Mouse (Mus musculus) urinary bladder, postnatal 14 days (tissue): ENCODE data around the gene Maats1.
A peak's percentile ranks its signal among the peaks of the same experiment; 100 is the strongest.

Source experiments
- DNase-seq: peaks from one replicate; pipeline ENCODE4 v3.0.0; 2021; ENCODE audit warnings: low spot score

Maats1 gene

DNA sequence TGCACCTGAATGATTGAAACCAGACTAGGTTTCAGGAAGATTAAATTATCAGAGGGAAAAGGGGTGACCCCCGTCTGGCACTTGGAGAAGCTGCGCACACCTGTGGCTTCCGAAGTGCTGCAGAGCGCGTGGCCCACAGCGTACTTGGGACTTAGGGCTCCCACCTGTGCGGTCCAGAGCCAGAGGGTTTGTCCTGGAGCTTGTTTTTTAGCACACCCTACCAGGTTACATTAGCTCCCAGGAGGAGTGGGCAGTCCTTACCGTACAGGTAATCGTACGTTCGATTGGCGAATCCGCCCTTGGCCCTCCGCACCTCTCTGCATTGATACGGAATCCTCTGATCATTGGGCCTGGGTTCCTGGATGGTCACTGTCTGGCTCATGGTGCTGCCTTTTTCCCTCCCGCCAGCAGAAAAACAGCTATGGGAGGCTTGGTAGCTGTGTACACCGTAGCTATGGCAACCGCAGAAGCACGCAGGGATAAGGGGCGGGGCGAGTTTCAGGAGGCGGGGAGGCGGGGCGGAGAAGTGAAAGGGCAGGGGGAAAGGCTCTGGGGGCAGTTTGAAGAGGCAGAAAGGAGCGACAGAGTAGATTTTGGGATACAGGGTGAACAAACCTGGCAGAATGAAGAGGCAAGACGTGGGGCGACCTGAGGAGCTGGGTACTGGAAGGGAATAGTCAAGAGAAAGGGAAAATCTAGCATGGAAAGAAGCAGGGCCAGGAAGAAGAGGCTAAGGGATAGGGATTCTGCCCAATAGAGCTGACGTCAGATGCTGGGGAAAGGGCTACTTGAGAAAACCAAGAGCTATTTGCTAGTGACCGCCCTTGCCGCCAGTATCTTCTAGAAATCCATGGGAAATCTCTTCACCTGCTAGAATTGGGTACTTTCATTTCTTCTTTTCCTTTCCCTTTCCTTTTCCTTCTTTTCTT is at the start of gene Maats1:
Maats1 (minus strand) TSS at position 748 of the 929 bp plus-strand sequence.
- DNase-seq, result peak; percentile 81

DNA sequence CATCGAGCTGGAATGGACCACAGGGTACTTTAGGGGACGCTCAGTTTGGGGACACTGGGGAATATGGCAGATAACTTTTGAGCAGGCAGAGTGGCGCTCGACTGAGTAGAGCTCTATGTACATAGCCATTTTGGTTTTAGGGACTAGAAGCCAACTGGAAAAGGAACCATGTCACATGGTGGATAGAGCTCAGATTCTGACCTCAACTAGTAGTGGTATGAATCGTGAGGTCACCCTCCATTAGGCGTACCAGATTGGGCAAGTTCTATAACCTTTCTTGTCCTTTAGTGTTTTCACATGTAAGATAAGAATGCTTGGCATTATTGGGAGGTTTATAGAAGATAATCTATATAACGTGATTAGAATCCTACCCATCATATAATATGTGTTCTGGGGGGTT is 48.4 kb upstream of the Maats1 start:
- no peak for DNase-seq

DNA sequence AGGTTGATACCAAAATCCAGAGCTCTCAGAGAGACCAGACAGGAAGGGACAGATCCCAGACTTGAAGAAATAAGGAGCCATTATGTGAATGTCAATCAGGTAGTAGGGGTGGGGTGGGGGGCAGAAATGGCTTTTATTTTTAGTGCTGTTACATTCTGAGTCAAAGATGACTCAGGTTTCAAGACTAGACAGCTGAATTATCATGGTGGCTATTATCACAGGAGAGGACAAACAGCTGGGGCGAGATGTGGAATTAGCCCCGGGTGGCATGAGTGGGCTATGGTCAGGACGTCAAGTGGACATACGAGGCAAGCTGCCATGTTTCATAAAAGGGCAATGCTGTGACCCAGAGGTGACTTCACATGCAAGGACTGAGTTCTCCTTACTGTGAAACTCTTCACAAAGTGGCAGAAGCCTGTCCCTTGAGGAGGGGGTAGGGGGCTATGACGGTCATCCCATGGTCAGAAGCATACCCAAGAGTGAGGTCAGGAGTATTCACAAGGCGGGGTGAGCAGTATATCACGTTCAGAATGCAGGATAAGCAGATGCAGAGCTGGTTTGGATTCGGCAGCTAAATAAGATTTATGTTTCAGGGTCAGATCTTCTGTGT is 47.4 kb upstream of the Maats1 start:
- no peak for DNase-seq

DNA sequence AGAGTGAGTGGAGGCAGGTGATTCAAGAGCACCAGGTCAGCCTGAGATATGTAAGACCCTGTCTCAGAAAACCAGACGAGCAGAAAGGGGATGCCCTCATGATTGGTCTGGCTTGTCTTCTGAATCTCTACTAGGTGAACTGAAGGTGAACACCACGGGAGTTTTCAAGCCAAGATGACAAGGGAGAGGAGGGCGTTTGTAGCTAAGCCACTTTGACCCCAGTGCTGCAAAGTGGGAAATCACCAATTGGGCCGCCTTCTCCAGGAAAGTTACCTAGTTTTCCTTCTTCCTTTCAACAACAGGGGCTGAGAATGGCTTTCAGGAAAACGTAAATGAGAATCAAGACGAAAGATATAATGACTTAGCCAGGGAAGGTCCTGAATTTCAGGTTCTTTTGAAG is 46.8 kb upstream of the Maats1 start:
- no peak for DNase-seq

DNA sequence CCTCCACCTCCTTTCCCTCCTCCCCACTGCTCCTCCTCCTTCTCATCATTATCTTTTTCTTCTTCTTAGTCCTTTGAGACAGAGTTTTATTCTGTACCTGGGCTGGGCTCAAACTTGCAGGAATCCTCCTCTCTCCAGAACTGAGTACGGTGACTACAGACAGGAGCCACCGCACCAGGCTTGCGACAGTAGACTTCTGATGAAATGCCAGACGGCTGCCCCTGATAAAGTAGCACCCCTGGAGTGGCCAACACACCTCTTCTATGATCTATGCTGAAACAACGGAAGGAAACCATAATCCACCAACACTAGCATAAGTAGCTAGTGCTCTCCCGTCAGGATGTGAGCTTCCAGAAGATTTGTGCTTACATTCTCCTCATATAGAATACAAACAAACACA is 45.4 kb upstream of the Maats1 start:
- no peak for DNase-seq

DNA sequence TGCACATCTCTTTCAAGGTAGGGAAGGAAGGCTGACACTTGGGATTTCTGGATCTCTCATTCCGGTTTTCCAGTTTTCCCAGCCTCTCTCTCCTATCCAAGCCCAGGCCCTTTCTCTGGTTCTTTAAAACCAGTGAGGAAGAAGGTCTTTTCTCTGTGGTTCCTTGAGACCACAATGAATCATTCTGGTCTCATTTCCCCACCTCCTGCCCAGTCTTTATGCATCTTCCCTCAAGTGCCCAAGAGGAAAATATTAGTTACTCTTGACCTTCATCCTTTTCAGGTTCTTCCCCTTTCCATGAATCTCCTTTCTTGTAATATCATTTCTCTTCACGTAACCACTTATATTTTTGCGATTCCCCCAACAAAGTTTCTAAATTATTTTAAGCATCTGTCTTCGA is 43.8 kb upstream of the Maats1 start:
- no peak for DNase-seq

DNA sequence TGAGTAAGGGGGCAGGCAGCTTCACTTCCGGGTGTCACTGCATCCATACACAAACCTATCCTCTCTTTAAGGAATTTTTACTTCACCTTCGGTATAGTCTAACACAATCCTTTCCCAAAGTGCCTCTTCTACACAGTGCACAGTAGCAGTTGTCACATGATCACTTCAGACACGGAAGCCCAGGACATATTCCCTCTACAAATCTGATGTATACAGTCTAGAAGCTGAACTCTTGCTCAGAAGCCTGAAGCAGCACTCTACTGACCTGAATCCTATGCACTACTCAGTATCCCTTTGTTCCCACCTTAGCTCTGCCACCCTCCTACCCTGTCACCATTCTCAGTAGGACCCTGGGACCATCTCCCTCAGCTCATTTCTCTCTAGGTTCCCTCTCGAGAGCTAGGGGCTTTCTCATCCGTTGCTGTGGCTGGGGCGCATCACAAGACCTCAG is 43.3 kb upstream of the Maats1 start:
- DNase-seq, result no peak

DNA sequence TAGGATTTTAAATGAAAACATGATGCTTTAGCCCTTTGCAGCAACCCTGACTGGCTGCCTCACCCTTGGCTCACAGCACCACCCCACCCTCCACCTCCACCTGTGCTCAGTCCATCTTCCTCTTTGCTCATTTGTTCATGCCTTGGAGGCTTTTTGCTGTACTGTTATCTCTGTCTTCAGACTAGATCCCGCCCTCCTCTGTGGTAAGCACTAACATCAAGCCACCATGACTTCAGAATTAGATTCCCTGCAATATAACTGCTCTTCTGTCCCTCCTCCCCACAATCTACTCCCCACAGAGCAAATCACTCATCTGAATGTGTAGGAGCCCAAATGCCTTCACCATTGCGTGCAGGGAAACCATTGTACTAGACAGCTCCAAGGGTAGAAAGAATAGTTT is 41.7 kb upstream of the Maats1 start:
- no peak for DNase-seq

DNA sequence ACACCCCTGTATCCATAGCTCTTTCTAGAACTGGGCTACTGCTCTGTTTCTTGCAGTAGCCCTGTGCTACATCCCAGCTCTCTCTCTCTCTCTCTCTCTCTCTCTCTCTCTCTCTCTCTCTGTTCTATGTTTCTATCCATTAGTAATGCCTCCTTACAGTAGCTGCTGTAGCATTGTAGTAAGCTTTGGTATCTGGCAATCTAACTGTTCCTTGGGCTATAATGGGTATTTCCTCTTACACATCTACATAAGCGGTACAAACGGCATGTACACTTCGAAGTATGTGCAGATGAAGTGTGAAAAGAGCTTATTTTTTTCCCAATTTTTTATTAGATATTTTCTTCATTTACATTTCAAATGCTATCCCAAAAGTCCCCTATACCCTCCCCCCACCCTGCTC is 38.0 kb upstream of the Maats1 start:
- no peak for DNase-seq

DNA sequence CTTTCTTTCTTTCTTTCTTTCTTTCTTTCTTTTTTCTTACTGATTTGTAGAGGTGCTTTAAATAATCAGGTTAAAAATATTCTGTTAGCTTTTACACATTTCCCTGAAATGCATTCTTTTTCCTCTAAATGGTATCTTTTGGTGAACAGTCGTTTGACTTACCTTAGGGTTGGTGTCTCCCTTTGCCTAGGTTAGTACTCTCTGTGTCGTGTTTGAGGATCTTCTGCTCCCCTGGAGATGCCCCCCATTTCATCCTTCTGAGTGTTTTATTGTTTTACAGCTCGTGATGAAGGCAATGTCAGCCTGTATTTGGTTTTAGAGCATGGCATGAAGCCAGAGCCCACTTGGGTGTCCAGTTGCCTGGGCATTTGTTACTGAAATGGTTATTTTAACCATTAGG is 37.5 kb upstream of the Maats1 start:
- no peak for DNase-seq

DNA sequence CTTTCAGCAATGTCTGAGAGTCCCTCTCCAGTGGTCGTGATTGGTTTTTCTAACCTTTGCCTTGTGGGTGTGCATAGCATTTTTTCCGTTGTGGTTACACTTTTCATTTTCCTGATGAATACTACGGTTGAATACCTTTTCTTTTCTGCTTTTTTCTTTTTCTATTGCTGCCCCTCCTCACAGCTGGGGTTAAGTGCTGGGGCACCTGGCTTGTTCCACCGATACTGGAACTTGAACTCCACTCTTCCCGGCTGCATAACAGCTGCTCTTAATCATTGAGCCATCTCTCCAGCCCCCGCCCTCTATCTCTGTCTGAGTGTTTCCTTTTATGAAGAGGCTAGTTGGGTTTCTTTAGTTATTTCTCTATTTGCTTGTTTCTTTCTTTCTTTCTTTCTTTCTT is 37.1 kb upstream of the Maats1 start:
- DNase-seq, result no peak

DNA sequence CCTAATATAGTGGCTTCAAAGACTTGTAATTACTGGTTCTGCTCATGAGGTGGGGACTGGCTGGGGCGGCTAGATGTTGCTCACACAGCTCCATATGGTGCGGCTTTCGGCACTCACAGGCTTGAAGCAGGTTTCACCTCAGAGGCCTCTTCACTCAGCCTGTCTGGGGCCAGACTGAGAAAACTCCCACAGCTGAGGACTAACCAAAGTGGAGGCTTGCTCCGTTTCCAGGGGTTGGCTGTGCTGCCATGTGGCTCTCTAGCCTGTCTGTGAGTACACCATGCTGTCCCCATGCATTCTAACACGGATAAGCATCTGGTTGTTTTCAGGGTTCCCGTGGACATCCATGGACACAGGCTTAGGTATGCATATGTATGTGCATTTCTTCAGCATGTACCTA is 36.6 kb upstream of the Maats1 start:
- DNase-seq, result no peak

DNA sequence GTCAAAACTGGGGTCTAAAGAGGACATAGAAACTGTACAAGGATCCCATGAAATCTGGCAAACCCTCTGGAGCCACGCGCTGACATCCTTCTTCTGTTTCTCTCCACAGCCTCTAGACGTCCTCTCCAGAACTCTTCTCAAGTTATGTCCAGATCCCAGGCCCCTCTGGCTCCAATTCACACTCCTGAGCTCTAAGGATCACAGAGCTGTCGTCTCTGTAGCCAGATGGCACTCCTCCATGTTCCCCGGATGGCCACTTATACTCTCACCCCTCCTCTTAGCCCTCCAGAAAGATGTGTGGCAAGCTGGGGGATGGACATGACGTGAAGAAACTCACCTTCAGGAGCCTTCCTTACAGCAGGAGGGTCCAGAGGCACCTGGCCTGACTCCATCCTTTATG is 35.6 kb upstream of the Maats1 start:
- no peak for DNase-seq

DNA sequence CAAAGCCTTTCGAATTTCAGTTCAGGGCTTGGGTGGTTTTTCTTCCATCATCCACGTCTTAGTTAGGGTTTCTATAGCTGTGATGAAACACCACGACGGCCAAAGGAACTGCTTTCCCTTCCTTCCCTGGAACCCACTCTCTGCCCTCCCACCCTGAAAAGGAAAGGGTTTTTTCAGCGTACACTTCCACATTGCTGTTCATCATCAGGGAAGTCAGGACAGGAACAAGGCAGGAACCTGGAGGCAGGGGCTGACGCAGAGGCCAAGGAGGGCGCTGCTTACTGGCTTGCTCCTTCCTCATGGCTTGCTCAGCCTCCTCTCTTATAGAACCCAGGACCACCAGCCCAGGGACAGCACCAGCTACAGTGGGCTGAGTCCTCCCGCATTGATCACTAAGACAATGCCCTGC is 34.9 kb upstream of the Maats1 start:
- no peak for DNase-seq

DNA sequence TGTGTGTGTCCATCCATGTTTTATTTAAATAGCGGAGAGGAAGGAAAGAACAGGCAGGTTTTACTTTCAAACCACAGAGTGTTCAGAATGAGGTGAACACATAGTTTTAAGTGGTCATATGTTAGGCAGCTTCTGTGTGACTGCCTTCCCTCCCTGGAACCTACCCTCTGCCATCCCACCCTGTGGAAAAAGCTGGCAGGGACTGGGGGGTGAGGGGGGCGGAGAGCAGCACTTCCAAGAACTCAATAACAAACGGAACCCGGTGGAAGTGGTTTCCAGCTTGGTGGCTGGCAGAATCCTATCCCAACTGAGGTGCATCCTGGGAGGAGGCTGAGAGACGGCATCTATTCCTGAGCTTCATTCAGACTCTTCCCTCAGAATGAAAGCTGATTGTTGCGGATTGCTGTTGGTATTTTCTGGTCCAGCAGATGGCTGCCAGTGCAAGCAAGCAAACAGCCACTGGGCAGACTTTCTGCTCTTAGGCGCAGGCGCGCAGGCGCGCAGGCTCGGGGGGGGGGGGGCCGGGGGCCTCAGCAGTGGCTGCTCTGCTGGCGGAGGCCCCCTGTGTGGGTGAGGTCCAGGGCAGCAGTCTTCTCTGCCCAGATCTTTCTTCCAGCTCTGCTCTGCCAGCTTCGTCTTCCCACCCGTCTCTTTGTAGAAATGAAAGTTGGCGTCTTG is 34.4 kb upstream of the Maats1 start:
- no peak for DNase-seq

DNA sequence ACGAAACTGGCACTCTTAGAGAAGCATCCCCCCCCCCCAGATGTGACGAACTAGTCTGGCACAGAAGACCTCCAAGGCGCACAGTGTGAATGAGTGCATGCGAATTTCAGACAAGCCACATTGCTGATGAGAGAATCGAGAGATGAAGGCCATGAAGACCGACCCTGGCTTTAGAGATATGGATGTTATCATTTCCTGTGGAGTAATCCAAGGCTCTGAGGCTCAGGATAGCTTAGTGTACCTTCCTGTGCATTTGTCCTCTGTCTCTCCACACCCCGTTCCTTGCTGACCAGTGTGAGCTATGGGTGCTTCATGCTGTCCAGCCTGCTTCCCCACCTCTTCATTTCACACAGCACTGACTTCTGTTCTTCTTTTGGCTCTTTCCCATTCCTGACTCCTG is 33.2 kb upstream of the Maats1 start:
- DNase-seq, result no peak

DNA sequence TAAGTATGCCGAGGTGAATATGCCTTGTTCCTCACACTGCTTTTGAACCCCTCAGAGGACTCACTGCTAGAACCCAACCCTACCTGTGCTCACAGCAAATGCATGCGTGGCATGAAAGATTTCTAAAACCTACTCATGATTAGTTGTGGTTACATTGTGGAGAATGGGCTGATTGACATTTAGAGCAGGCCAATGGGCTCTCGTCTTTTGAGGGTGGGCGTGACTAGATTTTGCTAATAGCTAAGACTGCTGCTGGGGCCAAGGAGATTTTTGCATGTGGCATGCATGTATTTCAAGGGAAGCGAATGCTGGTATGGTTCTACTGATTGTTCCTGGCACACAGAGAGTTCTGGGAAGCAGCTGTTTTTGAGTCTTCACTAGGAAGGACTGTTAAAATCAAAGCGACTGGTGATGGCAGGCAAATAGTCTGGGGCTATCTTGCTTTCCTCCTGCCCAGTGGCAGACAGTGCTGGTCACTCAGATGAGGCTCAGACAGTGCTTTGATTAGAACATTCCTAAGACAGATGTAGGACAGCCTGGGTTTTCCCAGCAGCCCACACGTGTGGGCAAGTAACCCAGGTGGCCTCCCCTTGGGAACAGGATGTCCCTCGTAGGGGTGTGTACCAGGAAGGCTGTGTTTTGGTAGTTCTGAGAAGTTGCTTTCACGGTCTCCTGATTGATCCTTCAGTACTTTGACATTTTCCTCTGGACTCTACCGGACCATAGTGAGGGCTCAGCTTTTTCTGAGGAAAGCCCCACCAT is 32.6 kb upstream of the Maats1 start:
- DNase-seq, result no peak

DNA sequence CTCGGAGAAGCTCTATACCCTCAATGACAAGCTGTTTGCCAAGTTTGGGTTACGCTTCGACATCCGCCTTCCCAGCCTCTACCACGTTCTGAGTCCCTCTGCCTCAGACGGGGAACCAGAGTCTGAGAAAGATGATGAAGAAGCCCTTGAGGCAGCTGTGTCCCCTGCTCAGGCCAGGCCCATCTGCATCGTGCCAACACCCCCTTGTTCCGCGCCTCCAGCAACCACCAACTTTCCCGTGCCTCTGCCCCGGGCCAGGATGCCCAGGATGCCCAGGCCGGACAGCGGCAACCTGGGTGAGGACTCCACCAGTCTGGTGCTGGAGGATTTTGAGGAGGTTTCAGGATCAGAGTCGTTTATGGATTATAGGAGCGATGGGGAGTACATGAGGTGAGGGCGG is 32.0 kb upstream of the Maats1 start:
- no peak for DNase-seq

DNA sequence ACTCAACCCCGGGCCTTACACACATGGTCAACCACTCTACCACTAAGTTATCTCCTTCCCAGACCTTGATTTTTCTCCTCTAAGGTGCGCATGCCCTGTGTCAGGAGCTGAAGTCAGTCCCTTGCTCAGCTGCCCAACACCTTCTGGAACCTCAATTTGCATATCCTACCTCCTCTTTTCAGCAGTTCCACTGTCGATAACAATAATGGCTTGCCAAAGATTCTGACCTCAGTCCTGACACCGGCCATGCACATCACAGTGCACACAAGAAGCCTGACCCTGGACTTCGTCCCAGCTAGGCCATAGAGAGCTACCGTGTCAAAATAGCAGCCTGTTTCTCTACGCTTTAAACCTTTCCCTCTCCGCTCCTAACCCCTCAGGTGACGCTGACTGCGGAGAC is 31.5 kb upstream of the Maats1 start:
- no peak for DNase-seq

DNA sequence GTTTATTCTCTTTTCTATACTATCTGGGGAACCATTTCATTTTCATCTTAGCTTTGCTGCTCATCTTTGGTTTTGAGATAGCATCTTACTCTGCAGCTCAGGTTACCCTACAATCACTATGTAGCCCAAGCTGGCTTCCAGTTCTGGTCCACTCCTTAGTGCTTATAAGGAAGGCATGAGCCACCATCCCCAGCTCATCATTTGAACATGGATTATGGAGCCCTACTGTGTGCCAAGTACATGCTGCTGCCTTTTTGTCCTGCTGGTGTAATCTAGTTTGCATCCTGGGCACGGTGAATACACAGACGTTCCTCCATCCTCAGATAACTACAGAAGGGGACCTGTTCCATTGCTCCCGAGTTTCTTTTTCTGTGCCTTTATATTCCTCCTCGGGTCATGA is 30.9 kb upstream of the Maats1 start:
- DNase-seq, result no peak

DNA sequence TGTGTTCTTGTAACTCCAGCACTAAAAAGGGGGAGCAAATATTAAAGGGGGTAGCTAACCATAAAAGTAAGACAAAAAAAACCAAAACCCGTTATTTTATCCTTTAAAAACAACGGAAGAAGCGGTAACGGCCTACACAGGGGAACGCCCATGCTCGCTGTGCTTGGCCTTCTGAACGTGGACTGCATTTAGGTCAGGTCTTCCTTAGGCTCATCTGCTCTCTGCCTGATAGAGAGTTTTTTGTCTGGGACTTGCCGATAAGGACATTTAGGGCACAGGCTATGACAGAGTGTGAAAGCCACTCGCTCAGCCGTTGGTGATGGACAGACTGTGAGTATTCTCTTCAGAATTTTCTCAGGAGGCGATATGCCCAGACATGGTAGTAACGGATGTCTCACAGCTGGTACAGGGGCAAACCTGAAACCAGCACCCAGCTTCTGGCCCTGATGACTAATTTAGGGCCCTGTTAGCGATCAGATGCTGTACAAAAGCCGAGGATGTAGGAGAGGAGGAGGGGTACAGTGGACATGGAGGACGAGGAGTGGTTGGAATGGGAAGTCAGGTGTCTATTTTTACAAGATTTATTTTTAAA is 29.9 kb upstream of the Maats1 start:
- DNase-seq, result no peak
